Mouse (Mus musculus) right cerebral cortex, adult 18-20 months (tissue): ENCODE results near the gene Nox4.

Experiments used
- DNase-seq: peaks from one replicate; pipeline ENCODE4 v3.0.0; 2022; ENCODE audit warnings: mixed read lengths

The Nox4 gene

DNA sequence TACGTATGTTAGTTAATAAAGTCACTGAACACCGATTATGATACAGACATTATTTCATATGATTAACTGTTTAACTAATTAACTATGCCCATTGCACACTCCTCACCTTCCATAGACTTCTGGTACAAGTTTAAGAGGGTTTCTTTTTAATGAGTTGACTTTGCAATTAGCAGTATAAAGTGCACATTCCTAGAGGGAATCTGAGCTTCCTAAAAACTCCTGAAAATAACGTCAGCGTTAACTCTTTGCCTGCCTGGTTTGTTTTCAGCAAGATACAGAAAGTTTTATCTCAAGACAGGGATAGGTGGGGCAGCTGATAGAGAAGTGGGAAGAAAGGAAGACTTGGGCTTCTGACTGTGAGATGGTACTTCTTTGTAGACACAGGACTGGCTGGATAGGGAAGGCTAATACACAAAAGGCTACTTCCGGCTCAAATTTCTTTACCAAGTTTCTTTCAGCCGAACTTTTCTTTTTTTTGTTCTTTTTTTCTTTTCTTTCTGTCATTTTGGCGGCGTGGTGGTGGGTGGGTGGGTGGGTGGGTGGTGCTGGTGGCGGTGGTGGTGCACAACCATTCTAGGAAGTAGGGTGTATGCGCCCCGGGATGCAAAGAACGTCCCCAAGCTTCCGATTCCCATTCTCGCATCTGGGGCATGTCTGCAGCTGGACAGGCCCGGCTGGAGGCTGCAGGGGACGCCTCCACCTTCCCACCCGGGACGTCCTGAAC lies at the start of gene Nox4:
TSS of gene Nox4 (plus strand) at position 241 of the 724 bp plus-strand sequence.
- no peak for DNase-seq

DNA sequence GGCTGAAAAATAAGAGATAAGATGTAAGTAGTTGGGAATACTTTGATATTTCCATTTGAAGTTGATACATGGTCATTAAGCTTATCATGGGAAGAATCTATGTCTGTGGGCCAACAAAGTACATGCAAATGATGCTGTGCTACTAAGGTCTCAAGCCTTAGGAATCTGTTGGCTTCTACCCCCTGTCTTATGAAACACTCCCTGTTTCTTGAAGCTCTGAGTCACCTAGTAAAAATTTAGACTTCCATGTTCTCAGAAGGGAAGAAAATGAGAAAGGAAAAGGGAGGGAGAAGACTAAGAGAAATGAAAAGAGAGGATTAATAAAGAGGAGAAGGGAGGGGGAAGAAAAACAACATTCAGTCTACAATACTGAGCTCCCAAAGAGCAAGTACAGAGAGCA lies 41.1 kb upstream of the Nox4 start:
- no peak for DNase-seq

DNA sequence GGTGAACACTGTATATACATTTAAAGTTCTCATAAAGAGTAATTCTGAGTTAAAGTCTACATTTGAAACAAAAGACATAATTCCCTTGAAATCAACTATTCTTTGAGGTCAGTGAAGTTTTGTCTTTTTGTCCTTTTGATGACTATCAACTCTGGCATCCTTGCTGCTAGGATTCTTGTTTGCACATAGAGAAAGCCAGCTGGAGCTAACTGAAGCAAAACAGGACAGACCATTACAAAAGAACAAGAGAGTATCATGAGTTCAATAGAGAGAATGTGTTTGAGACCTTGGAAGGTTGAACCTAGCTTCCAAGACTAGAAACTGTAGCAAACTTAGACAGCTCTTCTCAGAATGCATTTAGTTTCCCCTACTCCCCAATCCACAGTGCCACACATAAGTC lies 24.2 kb upstream of the Nox4 start:
- DNase-seq, result no peak

DNA sequence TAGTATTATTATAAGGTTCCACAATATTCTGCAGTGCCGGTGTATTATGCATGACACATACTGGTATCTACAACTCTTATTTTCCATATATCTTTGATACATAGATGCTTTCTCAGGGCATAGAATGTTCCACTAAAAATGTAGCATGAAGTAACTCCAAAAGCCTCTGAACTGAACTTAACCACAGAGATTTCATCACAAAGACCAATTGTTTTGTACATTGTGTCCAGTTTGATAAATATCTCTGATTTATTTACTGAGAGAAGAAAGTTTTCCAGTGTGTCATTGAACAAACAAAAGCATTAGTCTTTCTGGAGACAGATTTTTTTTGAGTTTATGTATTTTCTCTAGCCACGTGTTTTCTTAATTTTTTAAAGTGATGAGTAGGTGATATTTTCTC lies 23.1 kb upstream of the Nox4 start:
- DNase-seq, result no peak

DNA sequence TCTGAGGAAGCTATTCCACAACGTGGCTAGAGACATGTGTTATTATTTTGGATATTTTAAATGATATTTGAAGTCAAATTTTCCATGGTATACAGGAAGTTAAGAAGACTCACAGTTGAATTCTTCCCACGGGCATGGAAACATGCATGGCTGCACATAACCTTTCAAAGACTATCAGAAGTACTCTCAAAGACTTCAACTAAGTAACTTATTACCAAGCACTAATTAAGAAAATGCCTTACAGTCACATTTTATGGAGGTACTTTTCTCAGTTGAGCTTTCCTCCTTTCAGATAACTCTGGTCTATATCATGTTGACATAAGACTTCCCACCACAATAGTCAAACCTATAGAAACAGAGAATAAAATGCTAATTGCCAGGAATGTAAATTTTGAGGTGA lies 20.3 kb upstream of the Nox4 start:
- no peak for DNase-seq

DNA sequence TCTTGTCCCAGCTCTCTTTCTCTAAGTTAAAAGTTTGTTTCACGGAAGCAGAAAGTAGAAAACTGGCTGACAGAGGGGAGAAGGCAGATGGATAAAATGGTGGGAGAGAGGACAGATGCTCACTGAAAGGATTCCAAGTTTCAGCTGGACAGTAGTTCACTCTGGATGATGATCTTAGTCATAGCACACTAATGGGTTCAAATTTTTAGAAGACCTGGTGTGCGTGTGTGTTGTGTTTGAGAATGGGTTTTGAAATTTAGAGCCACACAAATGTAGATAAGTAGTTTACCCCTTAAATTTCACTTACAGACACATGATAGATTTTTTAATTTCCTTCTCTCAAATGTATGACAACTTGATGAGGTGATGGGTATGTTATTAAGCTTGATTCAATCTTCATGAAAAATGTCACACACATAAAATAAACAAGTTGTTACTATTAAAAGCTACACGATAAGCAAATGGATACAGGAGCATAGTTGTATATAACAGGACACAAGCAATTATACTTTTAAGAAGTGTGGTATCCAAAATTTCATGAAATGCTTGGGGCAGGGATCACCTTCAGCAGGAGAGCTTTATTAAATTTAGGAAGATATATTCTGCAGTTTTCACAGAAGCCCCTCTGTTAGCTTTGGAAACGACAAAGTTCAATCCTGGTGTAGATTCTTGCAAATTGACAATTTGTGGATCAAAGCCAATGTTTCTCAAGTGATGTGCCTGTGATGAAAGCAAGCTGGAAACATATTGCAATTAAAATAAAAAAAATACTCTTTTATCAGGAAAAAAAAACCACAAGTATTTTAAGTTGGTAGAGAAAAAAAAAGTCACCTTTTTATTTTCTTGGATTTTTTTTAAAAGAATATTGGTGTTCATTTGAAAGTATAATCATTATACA lies 18.6 kb upstream of the Nox4 start:
- no peak for DNase-seq

DNA sequence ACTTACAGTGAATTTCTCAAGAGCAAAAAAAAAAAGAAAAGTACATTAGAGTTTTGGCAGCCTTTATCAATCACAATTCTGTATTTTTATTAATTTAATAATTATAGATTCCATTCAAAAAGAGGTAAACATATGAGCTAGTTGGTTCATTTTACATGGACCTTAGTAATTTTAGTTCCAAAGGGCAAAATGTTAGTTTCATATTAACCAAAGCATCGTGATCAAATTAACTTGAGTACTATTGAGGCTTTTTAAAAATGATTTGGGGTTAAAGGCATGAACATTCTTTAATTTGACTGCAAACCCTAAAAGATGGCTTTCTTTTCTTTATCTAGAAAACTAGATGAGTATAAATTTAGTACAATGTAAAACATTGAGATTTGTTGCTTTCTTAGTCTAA lies 16.4 kb upstream of the Nox4 start:
- DNase-seq, result no peak

DNA sequence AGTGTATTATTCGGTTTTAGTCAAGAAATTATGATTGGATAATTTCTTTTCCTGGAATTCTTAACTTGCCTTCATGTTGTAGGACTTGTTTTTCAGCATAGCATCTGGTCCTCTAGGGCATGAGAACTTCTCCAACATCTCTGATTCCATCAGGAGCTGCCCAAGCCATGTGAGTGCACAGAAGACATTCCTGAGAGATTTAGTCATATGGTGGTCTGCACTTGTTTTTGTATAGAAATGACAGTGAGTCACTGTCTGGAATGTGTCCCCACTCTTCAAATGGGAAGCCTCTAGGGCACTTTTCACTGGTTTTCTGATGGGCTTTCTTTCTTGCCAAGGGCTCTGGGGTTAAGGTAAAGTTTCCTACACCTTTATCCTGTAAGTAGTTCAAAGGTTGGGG lies 4.8 kb upstream of the Nox4 start:
- no peak for DNase-seq

DNA sequence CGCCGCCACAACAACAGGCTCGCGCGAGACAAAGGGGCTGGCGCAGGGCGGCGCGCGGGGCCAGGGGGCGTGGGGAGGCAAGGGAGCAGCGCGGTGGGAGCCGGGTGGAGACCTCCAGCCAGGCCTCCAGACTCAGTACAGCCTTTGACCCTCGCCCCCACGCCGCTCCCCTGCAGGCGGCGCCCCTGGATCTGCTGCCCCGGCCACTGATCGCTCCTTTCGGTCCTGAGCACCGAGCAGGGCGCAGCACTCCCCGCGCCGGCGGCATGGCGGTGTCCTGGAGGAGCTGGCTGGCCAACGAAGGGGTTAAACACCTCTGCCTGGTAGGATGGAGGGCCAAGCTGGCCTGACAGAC lies 661 bp downstream of the Nox4 start:
- DNase-seq, result no peak

DNA sequence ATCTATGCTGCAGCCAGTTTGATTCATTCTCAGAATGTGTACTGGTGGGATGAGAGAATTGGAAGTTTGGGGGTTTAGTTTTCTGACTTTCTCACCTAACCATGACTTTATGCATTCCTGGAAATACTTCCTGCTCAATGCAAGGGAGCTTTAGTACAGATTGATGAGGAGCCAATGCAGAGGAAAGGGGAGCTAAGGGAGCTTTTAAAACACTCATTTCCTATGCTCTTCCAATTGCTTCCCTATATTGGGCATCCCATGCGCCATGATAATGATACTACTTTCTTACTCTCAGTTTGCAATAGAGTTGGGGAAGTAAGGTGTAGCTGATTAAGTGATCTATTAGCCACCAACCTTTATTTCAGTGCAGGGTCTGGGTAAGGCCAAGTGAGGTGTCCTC lies 1.0 kb downstream of the Nox4 start:
- no peak for DNase-seq

DNA sequence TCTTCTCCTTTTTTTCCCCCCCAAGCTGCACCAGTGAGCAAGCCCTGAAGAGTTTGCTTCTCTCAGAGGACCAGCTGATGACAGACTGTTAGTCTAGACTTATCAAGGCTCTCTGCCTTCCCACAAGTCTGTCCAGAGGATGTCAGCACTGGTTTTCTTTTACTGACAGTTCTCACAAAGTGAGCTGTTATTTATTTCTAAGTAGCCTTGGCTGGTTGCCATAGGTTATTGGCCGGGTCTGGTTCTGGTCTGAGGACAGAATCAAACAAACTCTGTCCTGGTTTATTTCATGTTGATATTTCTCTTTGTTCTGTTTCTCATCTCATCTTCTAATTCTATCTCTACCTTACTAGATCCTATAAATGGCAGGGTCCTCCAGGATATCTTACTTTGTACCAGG lies 2.0 kb downstream of the Nox4 start:
- DNase-seq, result no peak

DNA sequence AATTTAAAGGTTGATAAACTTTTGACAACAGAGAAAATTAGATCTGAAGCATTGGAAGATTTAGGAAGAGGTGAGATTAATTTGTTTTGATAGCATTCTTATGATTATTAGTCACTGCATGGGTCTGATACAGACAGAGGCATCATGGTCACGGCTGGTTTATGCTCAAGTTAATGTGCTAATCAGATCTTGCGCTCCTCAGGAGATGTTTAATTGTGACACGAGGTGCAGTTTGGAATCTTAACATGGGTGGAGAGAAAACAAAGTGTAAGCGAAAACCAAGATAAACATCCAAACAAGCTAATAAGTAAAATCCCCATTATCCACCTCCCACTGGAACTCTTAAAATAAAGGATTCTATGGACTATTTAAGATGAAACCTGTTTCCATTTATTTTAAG lies 6.2 kb downstream of the Nox4 start:
- DNase-seq, result no peak

DNA sequence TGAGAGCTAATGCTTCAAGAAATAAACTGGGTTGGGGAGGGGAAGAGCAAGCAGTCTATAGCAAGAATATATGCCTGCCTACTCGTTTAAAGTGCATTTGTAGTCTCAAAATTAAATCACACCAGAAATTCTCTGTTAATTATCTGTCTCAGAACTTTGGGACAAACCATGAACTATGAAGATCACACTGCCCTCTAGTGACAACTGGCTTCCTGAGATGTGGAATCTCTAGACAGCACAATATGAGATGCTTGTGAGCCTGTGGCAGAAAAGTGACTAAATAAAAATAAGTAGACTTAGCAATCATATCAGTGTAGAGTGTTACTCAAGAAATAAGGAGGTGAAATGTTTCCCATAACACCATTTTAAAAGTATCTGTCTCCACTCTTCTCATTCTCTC lies 31.3 kb downstream of the Nox4 start:
- DNase-seq, result peak; percentile 12

DNA sequence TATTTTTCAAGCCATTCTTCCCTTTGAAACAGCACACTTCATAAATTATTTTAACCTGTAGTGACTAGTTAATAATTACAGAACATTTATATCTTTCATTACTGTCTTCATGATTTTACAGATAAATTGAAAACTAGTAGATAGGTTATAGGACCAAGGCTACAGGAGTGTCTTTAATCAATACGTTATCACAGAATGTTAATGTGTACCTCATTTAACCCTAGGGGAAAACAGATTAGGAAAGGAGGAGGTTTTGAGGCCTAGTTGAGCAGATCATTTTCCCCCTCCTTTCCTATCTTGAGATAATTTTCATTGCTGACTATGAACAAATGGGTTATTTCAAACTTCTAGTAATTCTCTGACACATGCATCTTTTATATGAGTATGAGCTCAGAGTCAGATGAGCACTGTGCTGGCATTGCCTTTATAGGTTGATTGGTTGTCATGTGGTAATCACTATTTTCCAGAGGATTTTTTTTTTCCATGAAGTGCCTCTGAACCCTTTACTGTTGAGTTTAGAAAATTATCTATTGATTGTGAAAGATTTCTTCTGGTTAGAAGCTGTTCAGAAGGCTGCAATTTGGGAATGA lies 57.9 kb downstream of the Nox4 start:
- no peak for DNase-seq

DNA sequence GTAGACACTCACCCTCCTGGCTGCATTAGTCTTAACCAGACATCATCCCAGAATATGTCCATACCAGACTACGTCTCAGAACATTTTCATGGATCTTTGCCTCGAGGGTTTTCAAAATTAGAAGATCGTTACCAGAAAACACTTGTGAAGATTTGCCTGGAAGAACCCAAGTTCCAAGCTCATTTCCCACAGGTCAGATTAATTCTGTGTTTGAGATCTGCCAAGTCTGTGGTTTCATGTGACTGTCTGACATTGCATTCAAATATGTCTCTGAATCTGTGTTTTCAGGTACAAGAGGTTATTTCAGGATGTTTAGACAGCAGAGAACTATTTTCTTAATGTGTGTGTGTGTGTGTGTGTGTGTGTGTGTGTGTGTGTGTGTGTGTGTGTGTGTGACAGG lies 75.7 kb downstream of the Nox4 start:
- DNase-seq, result no peak

DNA sequence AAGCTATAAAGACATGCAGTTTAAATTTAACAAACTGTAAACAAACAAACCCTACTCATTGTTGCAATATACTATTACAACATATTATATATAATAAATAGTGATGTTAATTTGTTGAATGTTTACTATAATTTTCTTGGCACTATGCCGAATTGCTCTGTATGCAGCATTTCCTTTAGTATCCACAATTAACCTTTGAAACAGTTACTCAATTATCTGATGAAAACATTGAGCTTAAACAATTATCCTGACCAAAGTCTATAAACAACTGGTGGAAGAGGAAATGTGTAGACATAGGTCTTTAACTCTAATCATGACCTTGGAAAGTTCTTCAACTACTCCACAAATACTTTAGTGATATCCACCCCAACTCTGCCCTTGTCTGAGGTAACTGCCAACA lies 76.2 kb downstream of the Nox4 start:
- no peak for DNase-seq

DNA sequence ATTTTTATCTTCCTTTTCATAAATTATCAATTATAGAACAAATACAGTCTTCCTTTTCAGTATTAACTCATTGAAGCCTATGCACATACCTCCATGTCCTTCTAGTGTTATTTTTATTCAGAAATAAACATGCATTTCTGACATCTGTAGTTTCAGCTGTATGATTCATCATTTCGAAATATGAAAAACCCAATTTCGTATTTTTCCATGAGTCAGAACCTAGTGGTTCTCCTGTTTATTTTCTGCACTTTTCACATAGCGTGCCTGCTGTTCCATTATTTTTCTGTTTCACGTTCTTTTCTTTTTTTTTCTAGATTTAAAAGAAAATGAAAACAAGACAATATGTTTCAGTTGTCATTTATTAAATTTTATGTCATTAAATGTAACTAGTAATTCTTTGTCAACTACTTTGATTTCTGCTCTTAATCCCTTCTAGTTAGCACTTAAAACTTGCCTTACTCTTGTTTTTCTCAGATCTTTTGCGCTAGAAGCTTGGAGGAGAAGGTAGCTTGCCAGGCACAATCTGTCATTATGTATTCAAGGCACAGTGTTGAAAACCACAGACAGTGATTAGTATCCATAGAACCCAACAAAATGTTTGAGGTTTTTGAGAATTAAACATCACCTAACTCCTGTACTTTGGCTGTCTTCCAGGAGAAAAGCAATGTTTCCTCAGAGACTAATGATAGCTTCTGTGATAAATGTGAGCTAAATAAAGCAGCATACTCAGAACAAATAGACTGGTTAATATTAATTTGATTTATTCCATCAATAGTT lies 85.1 kb downstream of the Nox4 start:
- DNase-seq, result no peak

DNA sequence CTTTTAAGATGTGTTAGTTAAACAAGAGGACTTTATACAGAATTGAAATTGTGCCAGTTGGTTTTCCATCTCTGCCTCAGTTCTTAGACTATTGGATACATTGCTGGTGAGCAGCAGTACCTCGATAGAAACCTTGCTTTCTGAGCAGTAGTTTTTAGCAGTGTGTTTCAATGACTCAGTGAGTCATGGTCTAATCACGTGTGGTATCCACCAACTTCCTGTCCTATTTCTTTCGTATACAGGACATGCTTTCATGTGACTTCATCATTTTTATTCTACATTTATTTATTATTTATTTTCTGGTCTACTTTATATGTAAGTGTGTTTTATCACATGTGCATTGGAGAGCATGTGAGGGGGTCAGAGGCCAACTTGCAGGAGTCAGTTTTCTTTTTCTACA lies 99.7 kb downstream of the Nox4 start:
- DNase-seq, result no peak

DNA sequence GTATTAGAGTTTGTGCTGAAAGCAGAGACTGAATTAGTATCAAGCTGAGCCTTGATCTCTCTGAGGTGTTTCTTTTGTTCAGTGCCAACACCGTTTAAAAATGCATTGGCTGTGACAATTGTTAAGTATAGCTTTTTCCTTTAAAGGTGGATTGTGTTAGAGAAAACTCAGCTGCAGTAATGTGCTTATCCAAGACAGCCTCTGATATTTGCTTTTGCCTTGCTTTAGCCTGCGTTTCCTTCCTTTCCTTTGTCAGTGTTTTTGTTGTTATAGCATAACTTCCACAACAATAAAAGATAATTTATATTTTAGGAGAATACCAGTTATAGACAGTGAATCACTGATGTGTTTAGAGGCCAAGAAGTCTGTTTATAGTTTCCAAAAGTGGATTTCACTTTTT lies 106.9 kb downstream of the Nox4 start:
- no peak for DNase-seq

DNA sequence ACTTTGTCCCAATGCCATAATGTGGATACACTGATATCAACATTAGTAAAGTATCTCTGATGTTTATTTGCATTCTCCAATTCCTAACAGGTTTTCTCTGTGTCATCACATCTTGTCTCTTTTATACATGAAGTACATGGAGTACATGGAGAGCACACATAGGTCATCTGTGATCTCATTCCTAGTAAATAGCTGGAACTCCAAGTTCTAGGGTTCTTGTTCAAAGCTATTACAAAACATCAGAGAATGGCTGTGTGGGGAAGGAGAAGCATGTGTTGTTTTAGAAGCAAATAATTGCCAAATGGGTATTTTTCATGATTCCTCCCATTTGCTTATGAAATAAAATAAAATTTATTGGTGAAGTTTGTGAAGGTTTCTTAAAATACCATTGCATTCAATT lies 121.9 kb downstream of the Nox4 start:
- no peak for DNase-seq

DNA sequence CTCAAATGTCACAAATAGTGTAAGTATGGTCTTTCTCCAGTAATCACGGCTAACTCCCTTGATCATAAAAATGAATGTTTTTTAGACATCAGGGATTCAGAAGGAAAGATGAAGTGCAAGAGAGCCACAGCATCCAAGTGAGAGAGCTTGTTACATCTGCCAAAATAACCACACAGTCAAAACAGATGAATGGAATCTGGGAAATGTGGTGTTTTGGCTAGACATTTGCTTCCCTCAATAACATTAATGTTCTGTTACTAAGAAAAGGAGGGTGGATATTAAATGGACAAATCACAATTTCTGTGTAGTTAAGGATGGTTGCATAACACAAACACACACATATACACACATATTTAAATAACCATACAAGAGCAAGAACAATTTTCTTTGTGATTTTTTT lies 123.2 kb downstream of the Nox4 start:
- no peak for DNase-seq

DNA sequence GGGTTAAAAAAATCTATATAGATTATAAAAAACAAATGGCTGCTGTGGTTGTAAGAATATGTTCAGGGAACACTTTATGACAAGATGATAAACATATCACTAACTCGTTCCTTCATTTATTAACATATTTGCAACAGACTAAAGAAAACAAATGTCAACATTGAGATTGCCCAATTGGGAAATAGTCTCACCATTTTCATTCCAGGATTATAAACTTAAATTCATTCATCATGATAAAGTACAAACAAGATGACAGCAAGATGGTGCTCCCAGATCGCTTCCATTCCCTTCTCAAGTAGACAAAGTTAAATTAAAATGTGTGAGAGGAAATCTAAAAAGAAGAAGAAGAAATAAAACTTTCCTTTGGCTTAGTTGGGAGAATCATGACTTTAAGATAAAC lies 124.9 kb downstream of the Nox4 start:
- no peak for DNase-seq

DNA sequence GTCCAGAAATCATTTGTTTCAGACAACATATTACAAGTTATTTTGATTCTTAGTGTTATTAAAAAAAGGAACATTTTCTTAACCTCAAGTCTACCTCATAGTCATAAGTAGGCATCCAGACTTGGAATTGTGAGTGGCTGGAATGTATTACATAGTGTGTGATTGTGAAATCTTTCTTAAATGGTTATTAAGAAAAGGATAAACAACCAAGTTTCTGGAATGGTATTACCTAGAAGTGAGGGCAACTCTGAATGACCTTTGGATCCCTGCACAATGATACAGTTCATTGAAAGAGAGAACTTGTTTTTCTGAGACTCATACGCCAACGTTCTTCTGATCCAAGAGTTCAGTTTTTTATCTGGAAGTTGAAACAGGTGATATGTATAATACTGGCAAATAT lies 125.4 kb downstream of the Nox4 start:
- DNase-seq, result no peak
